ENCODE assay signal across 8 mouse cellular contexts in the genomic region with DNA sequence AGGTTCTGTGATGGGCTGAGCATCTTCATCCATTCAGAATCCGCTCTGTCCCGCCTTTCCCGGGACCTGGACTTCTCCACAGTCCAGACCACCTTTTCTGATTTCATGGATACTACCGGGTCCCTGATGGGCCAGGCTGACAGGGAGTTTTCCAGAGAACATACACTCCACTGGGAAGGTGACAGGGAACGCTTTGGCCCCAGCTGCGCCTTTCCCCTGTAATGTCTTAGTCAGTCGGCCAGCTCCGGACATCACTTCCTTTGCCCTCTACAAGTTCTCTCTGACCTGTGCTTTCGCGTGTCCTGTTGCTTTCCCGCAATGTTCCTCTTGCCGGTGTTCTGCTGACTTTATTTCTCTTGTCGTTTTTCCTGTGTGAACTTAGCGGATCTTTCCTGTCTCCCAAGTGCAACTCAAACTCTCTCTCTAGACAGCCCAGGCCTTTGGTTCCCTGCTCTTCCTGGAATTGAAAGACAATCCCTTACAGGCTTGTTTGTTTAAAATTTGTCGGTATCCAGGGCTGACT. TPM values are rescaled to one million over a fixed set of nuclear protein-coding genes. Genes with fewer than 3 reads are reported as not detected.
DNase-seq lines count a peak whose midpoint lies in the region; ATAC-seq and TF ChIP-seq lines count a peak whose summit lies in the region.

No protein-coding gene starts in this region.

- DNase-seq in layer of hippocampus, adult 2 months (ENCODE audit: low spot score in 2 of 2): no peak
- DNase-seq in layer of hippocampus, adult 9-11 months: no peak
- peak; percentile 31 for DNase-seq in adrenal gland, postnatal 25 days
- DNase-seq in forebrain, postnatal 0 days: no peak
- DNase-seq in liver, embryonic 13.5 days: peak; percentile 10
- DNase-seq in naive thymus-derived CD4-positive, alpha-beta T cell, adult 2 months (ENCODE audit: low read depth): peak; percentile 28
- no peak for DNase-seq in cerebellum, adult 11-12 months

- H3K9me3 ChIP-seq in forebrain, postnatal 0 days (ENCODE audit: low read length): no peaks in the 10 kb centered on the region
- no peaks in the 10 kb centered on the region for H3K9me3 ChIP-seq in hindbrain, embryonic 15.5 days
- no peaks in the 10 kb centered on the region for H3K9me3 ChIP-seq in liver, embryonic 13.5 days (replicated peaks)

- peak overlapping the region; percentile 80 for H3K9ac ChIP-seq in forebrain, postnatal 0 days
- peak overlapping the region; percentile 73 for H3K9ac ChIP-seq in hindbrain, embryonic 15.5 days
- H3K9ac ChIP-seq in liver, embryonic 13.5 days: peak overlapping the region; percentile 84

- peak overlapping the region; percentile 95 for H3K4me3 ChIP-seq in layer of hippocampus, adult 2 months
- H3K4me3 ChIP-seq in forebrain, postnatal 0 days (ENCODE audit: low read depth, low read length): peak overlapping the region; percentile 66
- H3K4me3 ChIP-seq in hindbrain, embryonic 15.5 days: peak overlapping the region; percentile 72
- H3K4me3 ChIP-seq in liver, embryonic 13.5 days (replicated peaks): peak overlapping the region; percentile 76

- no peak for TF ChIP-seq CTCF in layer of hippocampus, adult 2 months (conservative IDR thresholded peaks at IDR 0.05)
- TF ChIP-seq CTCF in forebrain, postnatal 0 days (IDR thresholded peaks at IDR 0.05; ENCODE audit: low read depth): no peak

- peak overlapping the region; percentile 77 for H3K4me2 ChIP-seq in forebrain, postnatal 0 days (ENCODE audit: low read depth)
- H3K4me2 ChIP-seq in hindbrain, embryonic 15.5 days: peak overlapping the region; percentile 69
- peak overlapping the region; percentile 86 for H3K4me2 ChIP-seq in liver, embryonic 13.5 days

- ATAC-seq in forebrain, postnatal 0 days: no peak
- ATAC-seq in hindbrain, embryonic 15.5 days (ENCODE audit: low FRiP score, low read depth): no peak
- no peak for ATAC-seq in liver, embryonic 13.5 days (ENCODE audit: low read depth)

- no peaks in the 10 kb centered on the region for H3K27me3 ChIP-seq in forebrain, postnatal 0 days (ENCODE audit: insufficient read depth, low read length)
- H3K27me3 ChIP-seq in hindbrain, embryonic 15.5 days: no peaks in the 10 kb centered on the region
- no peaks in the 10 kb centered on the region for H3K27me3 ChIP-seq in liver, embryonic 13.5 days

- peaks cover 9% of the 10 kb centered on the region for H3K4me1 ChIP-seq in forebrain, postnatal 0 days (ENCODE audit: insufficient read depth)
- peaks cover 10% of the 10 kb centered on the region for H3K4me1 ChIP-seq in hindbrain, embryonic 15.5 days (replicated peaks)
- H3K4me1 ChIP-seq in liver, embryonic 13.5 days (replicated peaks): peaks cover 43% of the 10 kb centered on the region

- peaks cover 6% of the 10 kb centered on the region; the same call in 1 of the 2 replicates for H3K36me3 ChIP-seq in forebrain, postnatal 0 days (ENCODE audit: insufficient read depth)
- H3K36me3 ChIP-seq in hindbrain, embryonic 15.5 days: peaks cover 9% of the 10 kb centered on the region; the same call in 1 of the 2 replicates
- peaks cover 14% of the 10 kb centered on the region for H3K36me3 ChIP-seq in liver, embryonic 13.5 days

- H3K27ac ChIP-seq in layer of hippocampus, adult 2 months: peak overlapping the region; percentile 90
- peak overlapping the region; percentile 80 for H3K27ac ChIP-seq in forebrain, postnatal 0 days (ENCODE audit: low read depth, low read length)
- peak overlapping the region; percentile 82 for H3K27ac ChIP-seq in hindbrain, embryonic 15.5 days (replicated peaks)
- H3K27ac ChIP-seq in liver, embryonic 13.5 days: peak overlapping the region; percentile 58

- WGBS in forebrain, postnatal 0 days: 4% methylated on average over 15 of the region's 15 CpGs
- 1% methylated on average over 15 of the region's 15 CpGs for WGBS in hindbrain, embryonic 15.5 days
- WGBS in liver, embryonic 13.5 days (ENCODE audit: insufficient replicate concordance): 1% methylated on average over 15 of the region's 15 CpGs

RNA-seq across cellular contexts. Expression of gene Pgm2, which starts 0.7 kb away (rescaled TPM):
- 10 to 100 TPM; 10.6 to 11.7 TPM for total RNA-seq in layer of hippocampus, adult 2 months (2021)
- 16.1 and 21.1 TPM in 2 replicates for total RNA-seq in adrenal gland, postnatal 25 days (2021)
- total RNA-seq in forebrain, postnatal 0 days (2014; rRNA removed): 10.0 and 12.9 TPM in 2 replicates
- 14.7 and 17.1 TPM in 2 replicates for polyA plus RNA-seq in forebrain, postnatal 0 days (2015; fragmentation: Nextera tagmentation; extraction: Ambion mirVana)
- 17.8 and 18.8 TPM in 2 replicates for polyA plus RNA-seq in hindbrain, embryonic 15.5 days (2015; fragmentation: Nextera tagmentation; extraction: Ambion mirVana)
- 25.4 and 31.1 TPM in 2 replicates for polyA plus RNA-seq in liver, embryonic 13.5 days (2015; fragmentation: Nextera tagmentation; extraction: Ambion mirVana)

Comparison
In these comparisons a context has a peak if more than half of its experiments do, and no peak if none do; other contexts are left out.
1. DNase-seq: peak in adrenal gland, postnatal 25 days (single experiment), liver, embryonic 13.5 days (single experiment) and naive thymus-derived CD4-positive, alpha-beta T cell, adult 2 months (single experiment); none in layer of hippocampus, adult 2 months (0 of 2), layer of hippocampus, adult 9-11 months (single experiment), forebrain, postnatal 0 days (single experiment) and cerebellum, adult 11-12 months (single experiment).
2. Peak in every context shown above with its lines, with median percentiles within 50 percentile points of each other: H3K27ac ChIP-seq, H3K4me3 ChIP-seq, H3K4me2 ChIP-seq and H3K9ac ChIP-seq.